Mouse (Mus musculus) R1 (cell line): ENCODE measurements around the gene Slc39a2.
"Not testable (repeated sequence)": the region's sequence is repeated elsewhere in the genome, so short reads cannot be mapped to it uniquely, and the experiment has no call there.

ENCODE experiments used
- DNase-seq: peaks from one replicate; pipeline ENCODE4 v3.0.0-alpha.2; 2018; ENCODE audit warnings: low read depth, low spot score

Slc39a2 gene

GRCm38 (mm10) chr14:51902806-51903710 is 10.4 kb downstream of the Slc39a2 start:
- DNase-seq: peak; percentile 72

- no peak for DNase-seq
Observed at GRCm38 (mm10) chr14:51903782-51904181, 11.1 kb downstream of the Slc39a2 start.

- DNase-seq: peak; percentile 47
Observed at GRCm38 (mm10) chr14:51904706-51905105, 12.0 kb downstream of the Slc39a2 start.

GRCm38 (mm10) chr14:51906102-51906501 is 13.4 kb downstream of the Slc39a2 start:
- DNase-seq: no peak

- DNase-seq: no peak
Observed at GRCm38 (mm10) chr14:51911301-51911700, 18.6 kb downstream of the Slc39a2 start.

- DNase-seq: no peak
Observed at GRCm38 (mm10) chr14:51912391-51913061, 19.8 kb downstream of the Slc39a2 start.

- DNase-seq: peak; percentile 91
Observed at GRCm38 (mm10) chr14:51913062-51913959, 20.6 kb downstream of the Slc39a2 start.

- peak; percentile 65 for DNase-seq
Observed at GRCm38 (mm10) chr14:51913960-51914762, 21.5 kb downstream of the Slc39a2 start, which contains the start of gene Ndrg2. TSS of gene Ndrg2 (minus strand) at chr14:51914158.

- DNase-seq: no peak
Observed at GRCm38 (mm10) chr14:51915030-51915429, 22.3 kb downstream of the Slc39a2 start.

GRCm38 (mm10) chr14:51916539-51916938 is 23.9 kb downstream of the Slc39a2 start:
- no peak for DNase-seq

GRCm38 (mm10) chr14:51918125-51918524 is 25.4 kb downstream of the Slc39a2 start, which contains the start of gene Tppp2:
TSS of gene Tppp2 (plus strand) at chr14:51918425.
- no peak for DNase-seq

- DNase-seq: no peak
Observed at GRCm38 (mm10) chr14:51918966-51919365, 26.3 kb downstream of the Slc39a2 start.

- no peak for DNase-seq
Observed at GRCm38 (mm10) chr14:51921759-51922570, 29.3 kb downstream of the Slc39a2 start.

GRCm38 (mm10) chr14:51922571-51922865 is 29.8 kb downstream of the Slc39a2 start, which contains the start of gene Rnase13:
TSS of gene Rnase13 (minus strand) at chr14:51922773.
- DNase-seq: no peak

GRCm38 (mm10) chr14:51922910-51923309 is 30.2 kb downstream of the Slc39a2 start:
- DNase-seq: no peak

GRCm38 (mm10) chr14:51923492-51923891 is 30.8 kb downstream of the Slc39a2 start:
- DNase-seq: no peak

- DNase-seq: not testable (repeated sequence)
Observed at GRCm38 (mm10) chr14:51926930-51927329, 34.2 kb downstream of the Slc39a2 start.

- no peak for DNase-seq
Observed at GRCm38 (mm10) chr14:51929309-51929943, 36.7 kb downstream of the Slc39a2 start.

- no peak for DNase-seq
Observed at GRCm38 (mm10) chr14:51929968-51930367, 37.3 kb downstream of the Slc39a2 start.
